Mouse (Mus musculus) lung, adult 2 months (tissue): Measurements from ENCODE around the gene Mfsd10.

Experiments used
- CTCF ChIP-seq: fragments of 200-500 bp; IDR thresholded peaks from 2 replicates; pipeline ENCODE4 v1.5.1; 2011; ENCODE audit warnings: mild to moderate bottlenecking, low read length, control low read depth; ENCODE audit not compliant: insufficient read depth
- POLR2A ChIP-seq: fragments of 200-500 bp; IDR thresholded peaks from 2 replicates; pipeline ENCODE4 v1.6.1; 2011; ENCODE audit warnings: low read depth, mild to moderate bottlenecking, control low read depth, low read length, borderline replicate concordance; ENCODE audit errors: extremely low read depth

DNA sequence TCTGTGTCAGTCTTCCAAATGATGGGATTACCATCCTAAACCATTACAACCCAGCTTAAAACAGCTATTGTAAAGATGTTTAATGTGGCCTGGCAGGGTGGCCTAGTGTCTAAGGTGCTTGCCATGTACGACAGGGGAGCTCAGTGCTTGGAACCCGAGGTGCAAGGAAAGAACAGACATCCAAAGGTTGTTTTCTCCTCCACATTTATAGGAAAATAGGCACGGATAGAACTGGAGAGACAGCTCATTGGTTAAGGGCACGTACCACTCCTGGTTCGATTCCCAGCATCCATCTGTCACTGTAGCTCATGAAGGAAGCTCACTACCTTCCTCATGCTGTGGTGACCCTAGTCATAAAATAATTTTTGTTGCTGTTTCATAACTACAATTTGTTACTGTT is 49.1 kb downstream of the Mfsd10 start:
- TF ChIP-seq POLR2A (no peak), CTCF (no peak)
